Mouse (Mus musculus) heart, embryonic 16.5 days (tissue): ENCODE data around the gene Dmrt3. TPM values are rescaled to one million over a fixed set of nuclear protein-coding genes. Genes with fewer than 3 reads are reported as not detected.

ENCODE experiments used
- ATAC-seq: fragments of 200-750 bp; cut with Nextera tagmentation; replicated peaks from 2 replicates; pipeline ENCODE4 v1.8.0; 2017; ENCODE audit warnings: moderate number of reproducible peaks; ENCODE audit not compliant: insufficient read depth, low FRiP score; ENCODE audit errors: extremely low read depth
- H3K27ac ChIP-seq: fragments of 300-500 bp; sonication (generic); 2 replicates; pipeline ENCODE4 v1.5.1; 2014; ENCODE audit warnings: mild to moderate bottlenecking, low read length, control low read depth, moderate library complexity
- H3K27me3 ChIP-seq: fragments of 300-500 bp; sonication (generic); 2 replicates; pipeline ENCODE4 v1.6.1; 2014; ENCODE audit warnings: low read length, mixed read lengths; ENCODE audit not compliant: control insufficient read depth, insufficient read depth
- H3K36me3 ChIP-seq: fragments of 300-500 bp; sonication (generic); 2 replicates; pipeline ENCODE4 v1.6.1; 2014; ENCODE audit not compliant: control insufficient read depth, insufficient read depth
- H3K4me1 ChIP-seq: fragments of 300-500 bp; sonication (generic); 2 replicates; pipeline ENCODE4 v1.6.1; 2014; ENCODE audit warnings: low read length, mixed read lengths; ENCODE audit not compliant: control insufficient read depth, insufficient read depth
- H3K4me2 ChIP-seq: fragments of 300-500 bp; sonication (generic); 2 replicates; pipeline ENCODE4 v1.6.1; 2014; ENCODE audit warnings: low read depth, mild to moderate bottlenecking, control low read depth, low read length
- H3K4me3 ChIP-seq: fragments of 300-500 bp; sonication (generic); 2 replicates; pipeline ENCODE4 v1.5.1; 2014; ENCODE audit warnings: mild to moderate bottlenecking, control low read depth, low read length
- H3K9ac ChIP-seq: fragments of 300-500 bp; sonication (generic); 2 replicates; pipeline ENCODE4 v1.6.1; 2014; ENCODE audit warnings: low read length, control low read depth
- H3K9me3 ChIP-seq: fragments of 300-500 bp; sonication (generic); replicated peaks from 2 replicates; pipeline ENCODE4 v1.6.1; 2016; ENCODE audit warnings: low read length; ENCODE audit not compliant: control insufficient read depth
- WGBS: fragments of 180-500 bp; shearing (Covaris S2); extraction: QIAGEN DNeasy Blood & Tissue Kit; methylation state at CpG from one replicate; pipeline ENCODE4 v1.1.7; 2014; 5-methylcytosine and 5-hydroxymethylcytosine counted together
- polyA plus RNA-seq: library from polyadenylated mRNA; unstranded; fragments of >200 nt; fragmentation: Nextera tagmentation; extraction: Ambion mirVana; gene quantifications from 2 replicates; pipeline ENCODE4 v1.2.1, GENCODE M21; 2015

The Dmrt3 gene
- polyA plus RNA-seq, 1 experiment from 2014 or later, result 0.28 TPM

- 14% methylated on average over 8 of the region's 8 CpGs for WGBS
- Histone ChIP-seq H3K9me3 (no peaks in the 10 kb centered on the region), H3K9ac (no peak overlapping the region), H3K27me3 (peaks cover 88% of the 10 kb centered on the region), H3K4me3 (no peak overlapping the region), H3K27ac (no peak overlapping the region), H3K36me3 (no peaks in the 10 kb centered on the region), H3K4me1 (peaks cover 8% of the 10 kb centered on the region), H3K4me2 (no peak overlapping the region)
- ATAC-seq, result no peak
Observed at GRCm38 (mm10) chr19:25601966-25602365, 8.1 kb upstream of the Dmrt3 start.

GRCm38 (mm10) chr19:25607461-25608205 lies 2.5 kb upstream of the Dmrt3 start:
- peaks cover 85% of the 10 kb centered on the region for H3K27me3 ChIP-seq
- H3K4me3 ChIP-seq, result no peak overlapping the region
- 3% methylated on average over 19 of the region's 21 CpGs for WGBS
- ATAC-seq, result no peak
- no peak overlapping the region for H3K4me2 ChIP-seq
- no peaks in the 10 kb centered on the region for H3K9me3 ChIP-seq
- no peak overlapping the region for H3K27ac ChIP-seq
- no peak overlapping the region for H3K9ac ChIP-seq
- no peaks in the 10 kb centered on the region for H3K36me3 ChIP-seq
- H3K4me1 ChIP-seq, result peaks cover 23% of the 10 kb centered on the region

GRCm38 (mm10) chr19:25608206-25608580 lies 1.9 kb upstream of the Dmrt3 start:
- Histone ChIP-seq H3K27me3 (peaks cover 85% of the 10 kb centered on the region), H3K4me1 (peaks cover 23% of the 10 kb centered on the region), H3K9me3 (no peaks in the 10 kb centered on the region), H3K36me3 (no peaks in the 10 kb centered on the region), H3K9ac (no peak overlapping the region), H3K4me3 (no peak overlapping the region), H3K27ac (no peak overlapping the region), H3K4me2 (no peak overlapping the region)
- WGBS, result 7% methylated on average over 7 of the region's 7 CpGs
- no peak for ATAC-seq

- Histone ChIP-seq H3K4me3 (no peak overlapping the region), H3K9ac (no peak overlapping the region), H3K4me2 (no peak overlapping the region), H3K4me1 (peaks cover 23% of the 10 kb centered on the region), H3K9me3 (no peaks in the 10 kb centered on the region), H3K27me3 (peaks cover 87% of the 10 kb centered on the region), H3K27ac (no peak overlapping the region), H3K36me3 (no peaks in the 10 kb centered on the region)
- ATAC-seq, result no peak
- 2% methylated on average over 33 of the region's 33 CpGs for WGBS
Observed at GRCm38 (mm10) chr19:25608961-25609850, 895 bp upstream of the Dmrt3 start.

GRCm38 (mm10) chr19:25610411-25611111 lies 460 bp downstream of the Dmrt3 start:
- Histone ChIP-seq H3K36me3 (no peaks in the 10 kb centered on the region), H3K4me1 (peaks cover 23% of the 10 kb centered on the region), H3K27ac (no peak overlapping the region), H3K4me2 (peak overlapping the region; percentile 63), H3K4me3 (peak overlapping the region; percentile 49), H3K9ac (no peak overlapping the region), H3K27me3 (peaks cover 87% of the 10 kb centered on the region), H3K9me3 (no peaks in the 10 kb centered on the region)
- 0% methylated on average over 61 of the region's 71 CpGs for WGBS
- ATAC-seq, result peak; percentile 58; the same call in 1 of the 2 replicates

GRCm38 (mm10) chr19:25611116-25611515 lies 1.0 kb downstream of the Dmrt3 start:
- Histone ChIP-seq H3K9me3 (no peaks in the 10 kb centered on the region), H3K4me1 (peaks cover 18% of the 10 kb centered on the region), H3K4me2 (peak overlapping the region; percentile 63), H3K4me3 (peak overlapping the region; percentile 49), H3K27ac (no peak overlapping the region), H3K27me3 (peaks cover 87% of the 10 kb centered on the region), H3K36me3 (no peaks in the 10 kb centered on the region), H3K9ac (no peak overlapping the region)
- WGBS, result under 1% methylated on average over 41 of the region's 42 CpGs
- ATAC-seq, result peak; percentile 41; the same call in 1 of the 2 replicates

GRCm38 (mm10) chr19:25611876-25612805 lies 2.0 kb downstream of the Dmrt3 start:
- Histone ChIP-seq H3K27me3 (peaks cover 88% of the 10 kb centered on the region), H3K4me1 (peaks cover 15% of the 10 kb centered on the region), H3K4me3 (no peak overlapping the region), H3K27ac (no peak overlapping the region), H3K9ac (no peak overlapping the region), H3K36me3 (no peaks in the 10 kb centered on the region), H3K9me3 (no peaks in the 10 kb centered on the region), H3K4me2 (no peak overlapping the region)
- WGBS, result 12% methylated on average over 16 of the region's 16 CpGs
- no peak for ATAC-seq

- 7% methylated on average over 6 of the region's 6 CpGs for WGBS
- Histone ChIP-seq H3K9me3 (no peaks in the 10 kb centered on the region), H3K27me3 (peaks cover 85% of the 10 kb centered on the region), H3K4me3 (no peak overlapping the region), H3K27ac (no peak overlapping the region), H3K9ac (no peak overlapping the region), H3K4me1 (peaks cover 15% of the 10 kb centered on the region), H3K4me2 (no peak overlapping the region), H3K36me3 (no peaks in the 10 kb centered on the region)
- no peak for ATAC-seq
Observed at GRCm38 (mm10) chr19:25612806-25613295, 2.8 kb downstream of the Dmrt3 start.
